Mouse (Mus musculus) 416B (cell line): ENCODE data around the gene Tmem158.

Experiments used
- DNase-seq: peaks from one replicate; pipeline ENCODE4 v3.0.0; 2011; ENCODE audit warnings: low read depth

Gene Tmem158

GRCm38 (mm10) chr9:123245146-123245545 lies 15.4 kb downstream of the Tmem158 start:
- no peak for DNase-seq

GRCm38 (mm10) chr9:123243988-123244387 lies 16.6 kb downstream of the Tmem158 start:
- DNase-seq: no peak

GRCm38 (mm10) chr9:123241191-123241590 lies 19.4 kb downstream of the Tmem158 start:
- no peak for DNase-seq

- no peak for DNase-seq
Observed at GRCm38 (mm10) chr9:123240751-123241150, 19.8 kb downstream of the Tmem158 start.

GRCm38 (mm10) chr9:123240271-123240670 lies 20.3 kb downstream of the Tmem158 start:
- peak; percentile 33 for DNase-seq

- DNase-seq: no peak
Observed at GRCm38 (mm10) chr9:123239651-123240050, 20.9 kb downstream of the Tmem158 start.

GRCm38 (mm10) chr9:123238256-123239045 lies 22.1 kb downstream of the Tmem158 start:
- no peak for DNase-seq

GRCm38 (mm10) chr9:123237739-123238138 lies 22.8 kb downstream of the Tmem158 start:
- DNase-seq: no peak

- DNase-seq: no peak
Observed at GRCm38 (mm10) chr9:123235621-123236020, 24.9 kb downstream of the Tmem158 start.

- DNase-seq: no peak
Observed at GRCm38 (mm10) chr9:123229826-123230225, 30.7 kb downstream of the Tmem158 start.

- no peak for DNase-seq
Observed at GRCm38 (mm10) chr9:123228671-123229070, 31.9 kb downstream of the Tmem158 start.

- no peak for DNase-seq
Observed at GRCm38 (mm10) chr9:123227106-123227750, 33.3 kb downstream of the Tmem158 start.

- no peak for DNase-seq
Observed at GRCm38 (mm10) chr9:123224863-123225431, 35.6 kb downstream of the Tmem158 start.

GRCm38 (mm10) chr9:123219826-123220225 lies 40.7 kb downstream of the Tmem158 start:
- no peak for DNase-seq

GRCm38 (mm10) chr9:123215621-123216440 lies 44.7 kb downstream of the Tmem158 start, which contains the start of gene Cdcp1:
TSS of gene Cdcp1 (minus strand) at chr9:123216038.
- no peak for DNase-seq

GRCm38 (mm10) chr9:123213371-123213770 lies 47.2 kb downstream of the Tmem158 start:
- no peak for DNase-seq
